Mouse (Mus musculus): ENCODE data around the gene Man1a2. TPM values are rescaled to one million over a fixed set of nuclear protein-coding genes. Genes with fewer than 3 reads are reported as not detected.

The Man1a2 gene
- polyA plus RNA-seq, 1 experiment = 20.1 TPM

- TF ChIP-seq POLR2A (IDR thresholded peaks at IDR 0.05; ENCODE audit: borderline replicate concordance, extremely low read depth, insufficient read depth, insufficient read length, poor library complexity, severe bottlenecking) (no peak), CTCF (IDR thresholded peaks at IDR 0.05; ENCODE audit: borderline replicate concordance, extremely low read depth, insufficient read depth, insufficient read length) (no peak)
- DNase-seq (ENCODE audit: low read depth) = peak; percentile 45
These were observed 2.5 kb downstream of the Man1a2 start for GRCm38 (mm10) chr3:100682841-100683240.

DNA sequence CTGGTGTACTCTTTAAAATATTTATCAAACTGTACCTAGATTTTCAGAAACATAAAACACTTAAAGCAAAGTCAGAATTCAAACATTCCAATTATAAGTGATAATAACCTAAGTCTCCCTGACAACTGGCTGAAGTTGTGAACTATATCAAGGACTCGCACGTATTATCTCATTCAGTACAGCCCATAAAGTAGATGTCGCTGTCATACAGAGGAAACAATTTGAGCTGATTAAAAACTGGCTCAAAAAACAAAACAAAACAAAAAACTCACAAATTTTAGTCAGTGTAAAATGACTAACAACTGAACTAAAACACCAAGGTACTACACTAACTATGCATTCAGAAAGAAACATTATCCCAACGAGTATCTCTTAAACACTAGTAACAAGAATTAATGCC lies 3.0 kb downstream of the Man1a2 start:
- DNase-seq (ENCODE audit: low read depth) = no peak
- TF ChIP-seq POLR2A (IDR thresholded peaks at IDR 0.05; ENCODE audit: borderline replicate concordance, extremely low read depth, insufficient read depth, insufficient read length, poor library complexity, severe bottlenecking) (no peak), CTCF (IDR thresholded peaks at IDR 0.05; ENCODE audit: borderline replicate concordance, extremely low read depth, insufficient read depth, insufficient read length) (no peak)

DNA sequence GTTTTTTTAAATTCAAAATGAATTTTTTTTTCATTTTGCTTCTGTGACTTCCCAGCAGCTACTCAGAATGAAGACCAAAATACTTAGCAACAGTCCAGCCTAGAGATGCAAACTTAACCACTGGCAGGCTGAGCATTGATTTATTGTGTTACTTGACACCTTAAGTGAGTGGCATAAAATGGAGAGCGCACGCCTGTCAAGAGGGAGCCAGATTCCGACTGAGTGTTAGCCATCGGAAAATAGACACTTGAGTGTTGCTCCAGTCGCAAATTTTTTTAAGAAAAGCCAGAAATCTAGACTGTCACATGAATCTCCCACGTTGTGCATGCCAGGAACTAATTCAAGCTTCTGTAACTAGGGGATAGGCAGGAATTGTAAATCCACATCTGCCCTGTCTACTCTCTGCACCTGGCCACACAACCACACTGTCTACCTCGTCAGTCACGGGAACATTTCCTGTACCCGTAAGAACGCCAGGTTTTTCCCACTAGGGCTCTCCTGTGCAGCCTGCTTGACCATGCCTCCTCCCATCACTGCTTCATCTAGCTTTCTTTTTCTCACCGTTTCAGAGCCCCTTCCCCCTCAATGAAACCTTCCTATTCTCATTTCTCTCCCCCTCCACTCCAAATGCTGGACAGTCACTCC lies 3.7 kb downstream of the Man1a2 start:
- TF ChIP-seq POLR2A (IDR thresholded peaks at IDR 0.05; ENCODE audit: borderline replicate concordance, extremely low read depth, insufficient read depth, insufficient read length, poor library complexity, severe bottlenecking) = no peak
- TF ChIP-seq CTCF (IDR thresholded peaks at IDR 0.05; ENCODE audit: borderline replicate concordance, extremely low read depth, insufficient read depth, insufficient read length) = no peak
- peak; percentile 51 for DNase-seq (ENCODE audit: low read depth)

- no peak for TF ChIP-seq POLR2A (IDR thresholded peaks at IDR 0.05; ENCODE audit: borderline replicate concordance, extremely low read depth, insufficient read depth, insufficient read length, poor library complexity, severe bottlenecking)
- TF ChIP-seq CTCF (IDR thresholded peaks at IDR 0.05; ENCODE audit: borderline replicate concordance, extremely low read depth, insufficient read depth, insufficient read length) = no peak
- no peak for DNase-seq (ENCODE audit: low read depth)
These were observed 5.1 kb downstream of the Man1a2 start for GRCm38 (mm10) chr3:100680226-100680625.

- DNase-seq (ENCODE audit: low read depth) = no peak
- TF ChIP-seq POLR2A (IDR thresholded peaks at IDR 0.05; ENCODE audit: borderline replicate concordance, extremely low read depth, insufficient read depth, insufficient read length, poor library complexity, severe bottlenecking) = no peak
- no peak for TF ChIP-seq CTCF (IDR thresholded peaks at IDR 0.05; ENCODE audit: borderline replicate concordance, extremely low read depth, insufficient read depth, insufficient read length)
These were observed 6.2 kb downstream of the Man1a2 start for GRCm38 (mm10) chr3:100678951-100679570.

DNA sequence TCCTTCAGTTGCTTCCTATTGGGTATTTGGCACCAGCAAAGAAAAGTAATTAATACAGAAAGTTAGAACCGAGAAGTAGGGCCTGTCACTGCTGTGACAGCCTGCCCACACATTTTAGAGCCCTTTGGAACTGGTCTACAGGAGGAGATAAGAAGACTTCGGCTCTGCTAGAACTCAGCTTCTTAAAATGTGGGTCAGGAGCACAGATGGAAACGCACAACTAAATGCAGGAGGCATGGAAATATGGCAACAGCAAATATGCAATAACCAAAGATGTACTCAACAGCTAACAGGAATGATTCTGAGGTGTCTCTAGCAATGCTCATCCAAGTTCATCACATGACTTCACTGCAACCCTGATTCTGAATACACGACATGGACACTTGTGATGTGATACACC lies 10.2 kb downstream of the Man1a2 start:
- TF ChIP-seq POLR2A (IDR thresholded peaks at IDR 0.05; ENCODE audit: borderline replicate concordance, extremely low read depth, insufficient read depth, insufficient read length, poor library complexity, severe bottlenecking) = no peak
- TF ChIP-seq CTCF (IDR thresholded peaks at IDR 0.05; ENCODE audit: borderline replicate concordance, extremely low read depth, insufficient read depth, insufficient read length) = no peak

DNA sequence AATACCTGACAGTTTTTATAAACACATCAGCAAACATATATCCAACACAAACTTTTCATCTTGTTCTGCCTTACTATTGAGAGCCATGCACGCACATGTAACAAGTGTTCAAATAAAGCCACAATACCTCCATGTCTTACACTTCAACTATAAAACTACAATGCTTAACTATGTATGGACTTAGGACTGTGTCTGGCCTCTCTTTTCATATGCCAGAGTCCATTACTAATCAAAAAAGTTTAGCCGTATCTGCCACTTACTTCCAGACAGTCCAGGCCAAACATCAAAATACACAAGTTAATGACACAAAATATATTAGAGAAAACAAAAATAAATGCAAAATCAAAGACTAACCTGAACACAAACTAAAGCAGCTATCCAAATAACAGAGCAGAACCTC lies 14.9 kb downstream of the Man1a2 start:
- DNase-seq (ENCODE audit: low read depth) = no peak
- TF ChIP-seq CTCF (IDR thresholded peaks at IDR 0.05; ENCODE audit: borderline replicate concordance, extremely low read depth, insufficient read depth, insufficient read length) (no peak), POLR2A (IDR thresholded peaks at IDR 0.05; ENCODE audit: borderline replicate concordance, extremely low read depth, insufficient read depth, insufficient read length, poor library complexity, severe bottlenecking) (no peak)

More for the DNA sequence above, 10.2 kb downstream of the Man1a2 start:
- DNase-seq (ENCODE audit: low read depth) = no peak

GRCm38 (mm10) chr3:100653291-100653690 lies 32.0 kb downstream of the Man1a2 start:
- DNase-seq (ENCODE audit: low read depth) = no peak
- no peak for TF ChIP-seq POLR2A (IDR thresholded peaks at IDR 0.05; ENCODE audit: borderline replicate concordance, extremely low read depth, insufficient read depth, insufficient read length, poor library complexity, severe bottlenecking)
- TF ChIP-seq CTCF (IDR thresholded peaks at IDR 0.05; ENCODE audit: borderline replicate concordance, extremely low read depth, insufficient read depth, insufficient read length) = no peak

DNA sequence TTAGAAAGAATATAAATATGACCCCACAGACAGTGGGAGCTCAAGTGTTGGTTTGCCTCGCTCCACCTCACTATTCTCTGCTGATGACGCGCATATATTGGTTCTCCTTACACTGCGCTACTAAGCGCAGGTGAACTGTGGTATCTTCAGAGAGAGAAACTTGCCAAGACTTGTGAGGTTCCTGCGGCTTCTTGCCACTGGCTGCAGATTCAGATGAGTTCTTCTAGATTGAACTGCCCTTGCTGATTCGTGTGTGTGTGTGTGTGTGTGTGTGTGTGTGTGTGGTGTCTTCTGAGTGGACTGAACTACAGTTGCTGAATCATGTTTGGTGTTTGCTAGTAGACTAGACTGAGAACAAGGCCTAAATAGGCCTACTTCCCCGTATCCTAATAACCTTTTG lies 43.7 kb downstream of the Man1a2 start:
- no peak for DNase-seq (ENCODE audit: low read depth)
- TF ChIP-seq POLR2A (IDR thresholded peaks at IDR 0.05; ENCODE audit: borderline replicate concordance, extremely low read depth, insufficient read depth, insufficient read length, poor library complexity, severe bottlenecking) = no peak
- TF ChIP-seq CTCF (IDR thresholded peaks at IDR 0.05; ENCODE audit: borderline replicate concordance, extremely low read depth, insufficient read depth, insufficient read length) = no peak

DNA sequence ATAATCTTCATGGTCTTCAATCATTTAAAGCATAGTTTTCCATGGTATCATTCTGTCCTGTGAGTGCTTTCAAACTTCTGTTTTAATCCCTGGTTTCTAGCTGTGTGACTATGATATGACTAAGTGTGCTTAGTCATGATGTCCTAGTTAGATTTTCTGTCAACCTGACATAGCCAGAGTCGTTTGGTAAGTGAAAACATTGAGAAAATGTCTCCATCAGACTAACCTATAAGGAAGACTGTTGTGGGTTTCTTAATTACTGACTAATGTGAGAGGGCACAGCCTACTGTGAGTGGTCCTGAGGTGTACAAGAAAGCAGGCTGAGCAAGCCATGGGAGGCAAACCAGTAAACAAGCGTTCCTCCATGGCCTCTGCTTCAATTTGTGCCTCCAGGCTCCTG lies 49.0 kb downstream of the Man1a2 start:
- no peak for DNase-seq (ENCODE audit: low read depth)
- no peak for TF ChIP-seq CTCF (IDR thresholded peaks at IDR 0.05; ENCODE audit: borderline replicate concordance, extremely low read depth, insufficient read depth, insufficient read length)
- no peak for TF ChIP-seq POLR2A (IDR thresholded peaks at IDR 0.05; ENCODE audit: borderline replicate concordance, extremely low read depth, insufficient read depth, insufficient read length, poor library complexity, severe bottlenecking)

DNA sequence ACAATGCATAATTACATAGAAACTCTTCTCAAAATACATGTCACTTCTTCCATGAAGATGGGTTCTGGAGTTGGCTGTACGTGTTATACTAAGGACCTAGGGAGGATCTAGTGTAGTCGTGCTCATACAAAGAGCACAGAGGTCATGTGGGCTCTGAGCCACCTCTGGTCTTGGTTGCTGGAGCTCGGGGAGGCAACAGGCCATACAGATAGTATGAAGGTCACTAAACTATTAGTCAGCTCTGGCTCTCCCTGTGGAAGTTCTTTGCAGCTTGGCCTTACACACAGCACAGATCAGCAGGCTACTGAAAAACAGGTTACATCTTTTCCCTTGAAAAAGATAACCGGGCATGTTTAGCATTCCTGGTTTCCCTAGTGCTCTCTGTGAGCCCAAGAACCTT lies 50.5 kb downstream of the Man1a2 start:
- TF ChIP-seq CTCF (IDR thresholded peaks at IDR 0.05; ENCODE audit: borderline replicate concordance, extremely low read depth, insufficient read depth, insufficient read length) (no peak), POLR2A (IDR thresholded peaks at IDR 0.05; ENCODE audit: borderline replicate concordance, extremely low read depth, insufficient read depth, insufficient read length, poor library complexity, severe bottlenecking) (no peak)

DNA sequence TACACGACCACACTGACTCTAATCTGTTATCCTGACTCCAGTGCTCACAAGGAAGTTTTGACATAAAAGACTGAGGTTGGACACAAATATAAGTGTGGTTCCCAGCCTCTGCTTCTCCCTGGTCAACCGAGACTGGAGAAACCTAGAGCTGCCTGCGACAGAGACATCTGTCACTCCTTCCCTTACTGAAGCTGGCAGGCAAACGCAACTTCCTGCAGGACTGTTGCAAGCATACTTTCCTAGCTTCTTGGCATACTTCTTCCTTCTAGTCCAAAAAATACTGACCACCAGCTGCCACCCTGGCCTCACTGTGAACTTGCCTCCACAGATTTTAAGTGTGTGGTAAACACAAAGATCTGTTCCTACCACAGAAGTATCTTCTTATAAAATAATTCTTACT lies 66.8 kb downstream of the Man1a2 start:
- TF ChIP-seq POLR2A (IDR thresholded peaks at IDR 0.05; ENCODE audit: borderline replicate concordance, extremely low read depth, insufficient read depth, insufficient read length, poor library complexity, severe bottlenecking) (no peak), CTCF (IDR thresholded peaks at IDR 0.05; ENCODE audit: borderline replicate concordance, extremely low read depth, insufficient read depth, insufficient read length) (no peak)
- no peak for DNase-seq (ENCODE audit: low read depth)

More for the DNA sequence above, 50.5 kb downstream of the Man1a2 start:
- DNase-seq (ENCODE audit: low read depth) = no peak
